Mouse (Mus musculus) embryonic fibroblast, embryonic 13.5 days (primary cell): ENCODE data around the gene Atp8a1.

ENCODE experiments used
- CTCF ChIP-seq: IDR thresholded peaks from 2 replicates; pipeline ENCODE4 v1.5.1; 2011; ENCODE audit warnings: mild to moderate bottlenecking, control low read depth, low read length, moderate library complexity, borderline replicate concordance; ENCODE audit not compliant: insufficient read depth
- POLR2A ChIP-seq: IDR thresholded peaks from 2 replicates; pipeline ENCODE4 v1.6.1; 2011; ENCODE audit warnings: low read depth, mild to moderate bottlenecking, control low read depth, low read length, moderate library complexity

DNA sequence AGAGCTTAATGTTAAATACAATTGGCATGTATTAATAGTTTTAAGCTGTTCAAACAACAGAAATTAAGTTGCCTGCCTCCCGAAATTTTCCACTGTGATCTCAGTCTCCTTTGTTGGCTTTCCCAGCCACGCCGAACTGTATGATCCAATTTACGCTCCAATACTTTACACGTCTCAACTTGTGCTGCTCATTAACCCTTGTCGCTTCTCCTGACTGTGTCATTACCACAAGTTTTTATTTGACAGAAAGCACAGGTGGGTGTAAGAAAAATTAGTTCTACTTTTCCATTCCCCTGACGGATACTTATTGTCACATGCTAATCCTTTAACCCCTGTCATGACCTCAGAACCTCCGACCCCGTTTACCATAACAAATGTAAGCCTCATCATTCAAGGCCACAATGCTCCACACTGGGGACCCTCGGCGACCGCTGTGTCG is 190.4 kb downstream of the Atp8a1 start:
- TF ChIP-seq CTCF, result no peak
- no peak for TF ChIP-seq POLR2A
